Mouse (Mus musculus): ENCODE data around the gene Snx5.

DNA sequence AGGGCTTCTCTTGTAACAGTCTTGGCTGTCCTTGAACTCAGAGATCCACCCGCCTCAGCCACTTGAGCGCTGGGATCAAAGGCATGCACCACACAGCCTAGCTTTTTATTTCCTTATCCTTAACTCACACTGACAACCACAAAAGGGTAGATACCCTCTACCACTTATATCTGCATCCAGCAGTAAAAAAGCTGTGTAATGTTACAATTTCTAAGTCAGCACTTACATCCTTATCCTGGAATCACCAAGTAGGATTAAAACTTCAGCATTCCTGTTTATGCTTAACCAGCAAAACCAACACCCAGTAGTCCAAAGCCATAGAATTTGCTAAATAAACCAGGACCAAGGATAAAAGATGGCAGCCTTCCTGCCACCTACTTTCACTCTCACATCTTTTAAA lies 7.9 kb downstream of the Snx5 start:
- TF ChIP-seq CTCF (IDR thresholded peaks at IDR 0.05; ENCODE audit: low read depth) = no peak
- TF ChIP-seq EP300 (IDR thresholded peaks at IDR 0.05; ENCODE audit: low read depth) = no peak
